Mouse (Mus musculus): Measurements from ENCODE around the gene Gm49383. TPM values are rescaled to one million over a fixed set of nuclear protein-coding genes. Genes with fewer than 3 reads are reported as not detected.

Gene Gm49383
- polyA plus RNA-seq, 1 experiment from 2014 or later = 18.2 TPM

GRCm38 (mm10) chr12:69207926-69208325, 11.0 kb upstream of the Gm49383 start:
- 92% methylated on average over 7 of the region's 7 CpGs for WGBS
- Histone ChIP-seq H3K27ac (replicated peaks; ENCODE audit: low read depth, low read length) (no peak overlapping the region), H3K4me2 (ENCODE audit: low read depth, low read length) (no peak overlapping the region), H3K9me3 (ENCODE audit: control insufficient read depth, low read length) (no peaks in the 10 kb centered on the region), H3K4me3 (ENCODE audit: low read depth, low read length) (no peak overlapping the region), H3K4me1 (ENCODE audit: control insufficient read depth, insufficient read depth, low read length) (no peaks in the 10 kb centered on the region), H3K36me3 (ENCODE audit: control insufficient read depth, insufficient read depth, low read length) (peaks cover 63% of the 10 kb centered on the region), H3K27me3 (replicated peaks; ENCODE audit: control insufficient read depth, insufficient read depth, low read length) (no peaks in the 10 kb centered on the region), H3K9ac (ENCODE audit: low read depth, low read length) (no peak overlapping the region)
- no peak for DNase-seq (ENCODE audit: low spot score)
- no peak for ATAC-seq (ENCODE audit: low read depth)

- DNase-seq (ENCODE audit: low spot score) (no peak), ATAC-seq (ENCODE audit: low read depth) (no peak)
- Histone ChIP-seq H3K36me3 (ENCODE audit: control insufficient read depth, insufficient read depth, low read length) (peaks cover 64% of the 10 kb centered on the region), H3K4me3 (ENCODE audit: low read depth, low read length) (no peak overlapping the region), H3K27me3 (replicated peaks; ENCODE audit: control insufficient read depth, insufficient read depth, low read length) (no peaks in the 10 kb centered on the region), H3K27ac (replicated peaks; ENCODE audit: low read depth, low read length) (no peak overlapping the region), H3K9ac (ENCODE audit: low read depth, low read length) (no peak overlapping the region), H3K9me3 (ENCODE audit: control insufficient read depth, low read length) (no peaks in the 10 kb centered on the region), H3K4me1 (ENCODE audit: control insufficient read depth, insufficient read depth, low read length) (no peaks in the 10 kb centered on the region), H3K4me2 (ENCODE audit: low read depth, low read length) (no peak overlapping the region)
- 93% methylated on average over 8 of the region's 8 CpGs for WGBS
Measured at GRCm38 (mm10) chr12:69207396-69207795, 10.5 kb upstream of the Gm49383 start.

- H3K4me1 ChIP-seq (ENCODE audit: control insufficient read depth, insufficient read depth, low read length) = 0 out of 2 replicates have a peak, but pooled peaks cover under 1% of the 10 kb centered on the region
- H3K9me3 ChIP-seq (ENCODE audit: control insufficient read depth, low read length) = no peaks in the 10 kb centered on the region
- no peaks in the 10 kb centered on the region for H3K27me3 ChIP-seq (replicated peaks; ENCODE audit: control insufficient read depth, insufficient read depth, low read length)
- H3K36me3 ChIP-seq (ENCODE audit: control insufficient read depth, insufficient read depth, low read length) = peaks cover 65% of the 10 kb centered on the region
- no peak for ATAC-seq (ENCODE audit: low read depth)
- DNase-seq (ENCODE audit: low spot score) = no peak
- H3K27ac ChIP-seq (replicated peaks; ENCODE audit: low read depth, low read length) = no peak within 1 kb of the TSS
- 89% methylated on average over 16 of the region's 16 CpGs for WGBS
- no peak within 1 kb of the TSS for H3K4me2 ChIP-seq (ENCODE audit: low read depth, low read length)
- H3K4me3 ChIP-seq (ENCODE audit: low read depth, low read length) = no peak within 1 kb of the TSS
- no peak within 1 kb of the TSS for H3K9ac ChIP-seq (ENCODE audit: low read depth, low read length)
Measured at GRCm38 (mm10) chr12:69204052-69204833, 7.3 kb upstream of the Gm49383 start, which contains the start of gene Gm49384. Gene Gm49384, minus strand, starts transcription at chr12:69204267.

GRCm38 (mm10) chr12:69198985-69199384, 2.1 kb upstream of the Gm49383 start:
- Histone ChIP-seq H3K27me3 (replicated peaks; ENCODE audit: control insufficient read depth, insufficient read depth, low read length) (no peaks in the 10 kb centered on the region), H3K9ac (ENCODE audit: low read depth, low read length) (no peak overlapping the region), H3K4me2 (ENCODE audit: low read depth, low read length) (peak overlapping the region; percentile 78), H3K4me1 (ENCODE audit: control insufficient read depth, insufficient read depth, low read length) (peaks cover 21% of the 10 kb centered on the region), H3K36me3 (ENCODE audit: control insufficient read depth, insufficient read depth, low read length) (peaks cover 42% of the 10 kb centered on the region), H3K4me3 (ENCODE audit: low read depth, low read length) (peak overlapping the region; percentile 95), H3K9me3 (ENCODE audit: control insufficient read depth, low read length) (no peaks in the 10 kb centered on the region), H3K27ac (replicated peaks; ENCODE audit: low read depth, low read length) (no peak overlapping the region)
- DNase-seq (ENCODE audit: low spot score) (no peak), ATAC-seq (ENCODE audit: low read depth) (no peak)

- Histone ChIP-seq H3K9me3 (ENCODE audit: control insufficient read depth, low read length) (no peaks in the 10 kb centered on the region), H3K4me2 (ENCODE audit: low read depth, low read length) (peak within 1 kb of the TSS; percentile 78), H3K4me3 (ENCODE audit: low read depth, low read length) (peak within 1 kb of the TSS; percentile 95), H3K4me1 (ENCODE audit: control insufficient read depth, insufficient read depth, low read length) (peaks cover 21% of the 10 kb centered on the region), H3K27ac (replicated peaks; ENCODE audit: low read depth, low read length) (peak within 1 kb of the TSS; percentile 91), H3K9ac (ENCODE audit: low read depth, low read length) (peak within 1 kb of the TSS; percentile 86), H3K27me3 (replicated peaks; ENCODE audit: control insufficient read depth, insufficient read depth, low read length) (no peaks in the 10 kb centered on the region), H3K36me3 (ENCODE audit: control insufficient read depth, insufficient read depth, low read length) (peaks cover 34% of the 10 kb centered on the region)
- under 1% methylated on average over 18 of the region's 18 CpGs for WGBS
- peak; percentile 69 for DNase-seq (ENCODE audit: low spot score)
- peak; percentile 20 for ATAC-seq (ENCODE audit: low read depth)
Measured at GRCm38 (mm10) chr12:69198164-69198535, 1.2 kb upstream of the Gm49383 start, which contains the start of gene Dnaaf2. Gene Dnaaf2, minus strand, starts transcription at chr12:69198429.

- Histone ChIP-seq H3K4me3 (ENCODE audit: low read depth, low read length) (peak overlapping the region; percentile 95), H3K4me1 (ENCODE audit: control insufficient read depth, insufficient read depth, low read length) (peaks cover 21% of the 10 kb centered on the region), H3K27me3 (replicated peaks; ENCODE audit: control insufficient read depth, insufficient read depth, low read length) (no peaks in the 10 kb centered on the region), H3K36me3 (ENCODE audit: control insufficient read depth, insufficient read depth, low read length) (peaks cover 31% of the 10 kb centered on the region), H3K27ac (replicated peaks; ENCODE audit: low read depth, low read length) (peak overlapping the region; percentile 91), H3K9me3 (ENCODE audit: control insufficient read depth, low read length) (no peaks in the 10 kb centered on the region), H3K9ac (ENCODE audit: low read depth, low read length) (peak overlapping the region; percentile 86), H3K4me2 (ENCODE audit: low read depth, low read length) (peak overlapping the region; percentile 78)
- peak; percentile 73 for ATAC-seq (ENCODE audit: low read depth)
- DNase-seq (ENCODE audit: low spot score) = peak; percentile 45
- 1% methylated on average over 20 of the region's 94 CpGs for WGBS
Measured at GRCm38 (mm10) chr12:69197378-69198163, 667 bp upstream of the Gm49383 start.

GRCm38 (mm10) chr12:69192637-69193036, 4.3 kb downstream of the Gm49383 start:
- H3K27me3 ChIP-seq (replicated peaks; ENCODE audit: control insufficient read depth, insufficient read depth, low read length) = no peaks in the 10 kb centered on the region
- H3K27ac ChIP-seq (replicated peaks; ENCODE audit: low read depth, low read length) = no peak overlapping the region
- DNase-seq (ENCODE audit: low spot score) = no peak
- ATAC-seq (ENCODE audit: low read depth) = no peak
- H3K36me3 ChIP-seq (ENCODE audit: control insufficient read depth, insufficient read depth, low read length) = peaks cover 41% of the 10 kb centered on the region
- H3K4me3 ChIP-seq (ENCODE audit: low read depth, low read length) = no peak overlapping the region
- H3K9ac ChIP-seq (ENCODE audit: low read depth, low read length) = no peak overlapping the region
- H3K4me1 ChIP-seq (ENCODE audit: control insufficient read depth, insufficient read depth, low read length) = peaks cover 9% of the 10 kb centered on the region; the same call in 1 of the 2 replicates
- WGBS = 95% methylated on average over 2 of the region's 2 CpGs
- H3K9me3 ChIP-seq (ENCODE audit: control insufficient read depth, low read length) = no peaks in the 10 kb centered on the region
- no peak overlapping the region for H3K4me2 ChIP-seq (ENCODE audit: low read depth, low read length)

- DNase-seq (ENCODE audit: low spot score) = no peak
- H3K27me3 ChIP-seq (replicated peaks; ENCODE audit: control insufficient read depth, insufficient read depth, low read length) = no peaks in the 10 kb centered on the region
- no peak for ATAC-seq (ENCODE audit: low read depth)
- no peak overlapping the region for H3K4me2 ChIP-seq (ENCODE audit: low read depth, low read length)
- 97% methylated on average over 5 of the region's 5 CpGs for WGBS
- no peak overlapping the region for H3K27ac ChIP-seq (replicated peaks; ENCODE audit: low read depth, low read length)
- no peak overlapping the region for H3K4me3 ChIP-seq (ENCODE audit: low read depth, low read length)
- H3K9me3 ChIP-seq (ENCODE audit: control insufficient read depth, low read length) = no peaks in the 10 kb centered on the region
- no peak overlapping the region for H3K9ac ChIP-seq (ENCODE audit: low read depth, low read length)
- peaks cover 9% of the 10 kb centered on the region; the same call in 1 of the 2 replicates for H3K4me1 ChIP-seq (ENCODE audit: control insufficient read depth, insufficient read depth, low read length)
- H3K36me3 ChIP-seq (ENCODE audit: control insufficient read depth, insufficient read depth, low read length) = peaks cover 48% of the 10 kb centered on the region
Measured at GRCm38 (mm10) chr12:69191396-69191795, 5.5 kb downstream of the Gm49383 start.

Measured in embryonic facial prominence, embryonic 14.5 days (tissue).